Mouse (Mus musculus) hematopoietic stem cell, adult 5-6 weeks (primary cell): ENCODE results near the gene Nrxn1. TPM values are rescaled to one million over a fixed set of nuclear protein-coding genes. Genes with fewer than 3 reads are reported as not detected.
"Not testable (repeated sequence)": the region's sequence is repeated elsewhere in the genome, so short reads cannot be mapped to it uniquely, and the experiment has no call there.

Source experiments
- ATAC-seq, 2 experiments: fragments of 125-278 bp in 1 of 2; replicated peaks in 1 of 2; 2 replicates each; pipeline ENCODE4 v1.8.0; 2016 to 2017; ENCODE audit warnings: inconsistent platforms in 2 of 2, mild to moderate bottlenecking in 2 of 2, moderate number of reproducible peaks in 2 of 2, low read depth in 1 of 2, moderate TSS enrichment in 1 of 2; ENCODE audit not compliant: low FRiP score in 2 of 2, poor library complexity in 2 of 2, severe bottlenecking in 2 of 2, insufficient read depth in 1 of 2, low TSS enrichment in 1 of 2
- total RNA-seq: library from RNA; stranded (forward); fragments of 172-1452, 232-1000 nt; gene quantifications from 2 replicates; pipeline ENCODE4 v1.2.3, GENCODE M21; 2017

Gene Nrxn1
- total RNA-seq, 1 experiment from 2014 or later = 51.8 TPM

DNA sequence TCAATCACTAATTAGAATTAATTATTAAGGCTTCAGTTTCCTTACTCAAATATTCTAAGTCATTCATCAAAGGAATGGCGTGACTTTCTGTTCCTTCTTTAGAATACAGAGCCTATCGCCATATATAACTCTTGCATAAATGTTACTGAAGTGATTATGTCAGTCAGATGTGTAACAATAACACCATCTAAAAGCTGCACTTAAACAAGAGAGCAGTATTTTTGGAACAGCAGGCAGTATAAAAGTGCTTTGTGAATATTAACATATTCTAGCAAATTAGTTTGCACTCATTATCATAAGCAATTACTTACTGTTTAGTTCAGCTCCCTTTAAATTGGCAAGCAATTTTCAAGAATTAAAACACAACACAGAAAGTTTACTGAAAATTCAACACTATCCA, 716.3 kb downstream of the Nrxn1 start:
- no peak for ATAC-seq

DNA sequence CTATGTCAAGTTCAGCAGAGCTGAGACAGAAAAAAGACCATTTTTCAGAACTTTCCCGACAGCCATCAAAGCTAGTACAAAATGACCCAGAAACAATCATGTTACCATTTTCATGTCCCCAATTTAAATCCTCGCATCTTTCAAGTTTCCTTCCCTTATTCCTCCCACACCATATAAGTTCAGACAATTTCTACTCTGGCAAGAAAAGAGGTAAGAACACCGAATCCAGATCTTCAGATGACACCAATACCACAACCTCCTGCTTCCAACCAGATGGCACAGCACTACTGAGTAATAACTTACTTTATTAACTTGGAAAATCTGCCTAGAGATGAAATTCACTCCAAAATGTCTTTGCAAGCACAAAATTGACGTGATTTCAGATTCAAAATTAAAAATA, 730.7 kb downstream of the Nrxn1 start:
- no peak for ATAC-seq

DNA sequence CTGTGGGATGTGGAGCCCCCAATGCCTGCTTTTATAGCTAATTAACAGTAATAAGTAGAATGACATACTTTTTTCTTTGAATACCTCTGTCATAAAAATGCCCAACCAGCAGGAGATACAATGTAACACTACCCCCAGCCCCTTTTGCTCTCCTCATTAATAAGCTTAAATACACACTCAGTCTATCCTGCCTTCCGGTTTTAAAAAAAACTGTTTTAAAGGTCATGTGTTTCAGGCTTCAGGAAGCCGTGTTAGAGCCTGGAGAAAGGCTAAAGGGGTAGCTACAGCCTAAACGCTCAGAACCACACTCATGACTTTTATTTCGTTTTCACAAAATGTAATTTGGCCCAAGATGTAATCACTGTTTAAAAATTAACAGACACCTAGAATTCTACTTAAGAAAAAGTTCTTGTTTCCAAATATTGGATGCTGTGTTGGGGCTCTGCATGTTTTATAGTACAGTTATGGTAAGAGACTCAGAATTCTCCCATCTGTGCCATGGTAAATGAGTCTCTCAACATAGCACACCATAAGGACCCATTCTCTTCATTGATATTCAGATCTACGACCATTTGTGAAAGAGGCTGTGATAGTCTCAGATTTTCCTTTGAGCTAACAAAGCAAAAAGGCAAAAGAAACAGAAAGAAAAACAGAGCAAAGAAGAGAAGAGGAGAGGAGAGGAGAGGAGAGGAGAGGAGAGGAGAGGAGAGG, 743.3 kb downstream of the Nrxn1 start:
- no peak for ATAC-seq

DNA sequence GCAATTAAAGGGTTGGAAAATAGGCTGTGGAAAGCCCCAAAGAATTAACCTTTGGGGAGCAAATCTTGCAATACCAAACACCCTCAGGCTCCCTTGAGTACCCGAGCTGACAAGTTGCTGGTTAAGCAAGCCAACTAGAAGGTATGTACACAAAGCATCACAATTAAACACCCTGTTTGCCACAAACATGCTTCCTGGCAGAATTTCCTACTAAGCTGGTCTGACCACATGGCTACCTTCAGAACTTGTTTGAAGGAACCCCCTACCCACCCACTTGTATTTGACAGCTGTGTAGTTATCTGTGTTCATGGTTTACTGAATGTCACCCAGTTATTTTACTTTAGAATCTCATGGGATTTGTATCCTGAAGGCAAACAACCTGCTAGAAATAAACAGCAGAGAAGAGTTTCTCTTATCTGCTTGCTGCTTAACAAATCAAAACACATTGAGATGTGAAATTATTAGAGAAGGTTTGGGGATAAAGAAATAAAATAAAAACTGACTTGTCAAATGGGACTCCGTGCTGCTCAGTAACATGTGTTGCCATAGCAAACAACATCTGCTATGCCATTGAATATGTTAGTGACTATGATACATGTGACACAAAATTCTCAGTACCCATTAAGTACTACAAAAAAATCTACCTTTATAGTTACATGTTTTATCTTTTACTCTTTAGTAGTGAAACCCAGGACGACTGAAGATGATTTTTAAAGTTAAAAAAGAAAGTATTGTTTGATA, 746.0 kb downstream of the Nrxn1 start:
- no peak for ATAC-seq

DNA sequence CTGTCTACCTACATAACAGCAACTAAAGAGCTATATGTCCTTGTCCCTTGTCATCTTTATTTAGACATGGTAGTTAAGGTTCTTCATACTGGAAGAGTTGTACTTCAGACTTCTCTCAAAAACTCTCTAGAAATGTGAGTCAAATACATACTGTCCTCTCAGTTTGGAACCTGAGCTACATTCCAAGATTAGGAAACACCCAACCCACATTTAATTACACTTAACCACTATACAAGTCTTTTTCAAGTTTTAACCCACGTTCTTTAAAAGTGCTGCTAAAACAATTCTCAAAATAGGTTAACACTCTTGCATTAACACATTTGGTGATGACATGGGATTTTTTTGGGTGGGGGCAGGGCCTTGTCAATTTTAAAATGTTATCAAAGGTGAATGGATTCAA, 759.4 kb downstream of the Nrxn1 start:
- no peak for ATAC-seq

DNA sequence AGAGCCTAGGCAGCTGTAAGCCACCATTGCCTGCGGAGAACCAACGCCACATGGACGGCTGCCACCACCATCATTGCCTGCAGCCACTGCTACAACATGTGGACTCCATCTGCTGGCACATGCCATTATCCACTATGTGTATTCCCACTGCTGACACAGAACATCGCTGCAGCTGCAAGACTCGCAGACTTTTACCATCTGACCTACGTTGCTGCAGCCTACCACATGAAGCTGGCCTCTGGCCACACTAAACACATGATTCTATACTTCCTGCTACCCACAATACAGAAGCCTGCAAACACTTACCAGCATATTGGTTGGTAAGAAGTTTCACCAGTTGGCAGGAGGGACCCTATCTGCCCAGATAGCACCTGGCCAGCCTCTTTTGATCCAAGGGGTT, 769.2 kb downstream of the Nrxn1 start:
- no peak for ATAC-seq

DNA sequence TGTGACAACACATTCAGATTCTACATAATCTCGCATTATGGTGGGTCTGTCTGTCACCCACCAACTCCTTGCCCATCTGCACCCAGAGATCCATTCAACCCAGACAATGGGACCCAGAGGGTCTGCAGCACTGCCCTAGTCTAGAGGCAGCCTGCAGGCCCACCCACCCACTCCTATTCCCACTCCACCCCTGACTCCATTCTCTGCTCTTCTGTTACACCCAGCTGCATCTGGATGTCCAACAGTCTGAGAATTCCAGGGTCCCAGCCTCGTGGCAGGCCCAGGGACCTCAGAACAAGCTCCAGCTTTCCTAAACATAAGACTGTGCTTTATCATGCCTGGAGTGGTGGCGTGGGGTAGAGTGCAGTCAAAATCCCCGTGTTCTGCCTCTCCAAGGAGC, 820.6 kb downstream of the Nrxn1 start:
- ATAC-seq = no peak

DNA sequence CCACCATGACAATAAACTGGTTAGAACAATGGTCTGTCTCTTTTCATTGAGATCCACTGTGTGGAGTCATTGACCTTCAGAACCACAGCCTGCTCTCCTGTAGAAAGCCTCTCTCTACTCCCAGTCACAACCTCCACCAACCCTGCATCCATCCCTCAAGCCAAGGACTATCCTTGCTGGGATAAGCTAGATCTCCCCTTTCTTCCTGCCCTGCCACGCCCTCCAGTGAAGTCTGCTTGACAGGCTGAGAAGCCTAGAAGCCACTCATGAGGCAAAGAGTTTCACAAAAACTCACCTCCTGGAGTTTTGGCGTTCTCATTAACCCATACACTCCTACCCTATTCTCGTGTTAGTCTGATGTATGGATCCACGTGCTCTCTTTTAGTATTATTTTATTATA, 821.7 kb downstream of the Nrxn1 start:
- no peak for ATAC-seq

DNA sequence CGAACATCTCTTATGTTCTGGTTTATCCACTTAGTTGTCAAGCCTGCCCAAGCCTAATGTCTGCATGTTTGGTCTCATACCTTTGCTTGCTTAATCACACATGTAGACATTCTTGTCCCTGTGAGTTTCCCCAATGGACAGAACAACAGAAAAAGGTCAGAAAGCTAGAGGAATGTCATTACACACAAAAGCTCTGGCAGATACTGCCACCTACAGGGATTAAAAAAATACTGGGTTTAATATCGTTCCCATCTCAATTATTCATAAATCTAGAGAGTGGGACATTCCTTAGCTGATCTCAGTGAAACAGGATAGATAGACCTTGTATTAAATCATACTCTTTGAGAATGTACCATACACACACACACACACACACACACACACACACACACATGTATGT, 823.7 kb downstream of the Nrxn1 start:
- ATAC-seq = no peak

DNA sequence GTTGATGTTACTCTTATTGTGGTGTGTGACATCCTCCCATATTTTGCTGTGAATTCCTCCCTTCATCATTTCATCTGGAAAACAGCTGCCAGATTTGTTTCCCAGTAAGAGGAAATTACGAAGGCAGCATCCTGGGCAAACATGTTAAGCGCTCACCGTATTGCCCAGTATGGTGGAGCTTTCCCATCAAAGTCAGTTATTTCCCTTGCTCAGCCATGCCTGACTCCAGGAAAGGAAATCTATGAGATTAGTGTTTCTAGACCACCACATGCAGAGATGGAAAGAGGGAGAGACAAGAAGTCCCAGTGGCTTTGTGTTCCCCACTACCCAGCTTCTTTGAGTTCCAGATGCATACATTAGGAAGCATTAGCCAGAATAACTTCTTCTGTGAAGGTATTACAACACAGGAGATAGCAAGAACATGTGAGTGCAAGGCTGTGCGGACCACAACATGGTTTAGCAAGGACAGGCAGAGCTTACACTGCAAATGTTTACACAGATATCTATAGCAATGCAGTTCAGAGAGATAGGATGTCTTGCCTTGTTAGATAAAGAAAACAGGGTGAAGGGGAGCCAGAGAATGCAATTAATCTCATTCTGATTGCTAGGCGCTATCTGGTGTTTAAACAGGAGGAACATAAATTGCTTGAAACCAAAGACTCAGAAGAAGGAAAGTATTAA, 839.3 kb downstream of the Nrxn1 start:
- no peak for ATAC-seq

DNA sequence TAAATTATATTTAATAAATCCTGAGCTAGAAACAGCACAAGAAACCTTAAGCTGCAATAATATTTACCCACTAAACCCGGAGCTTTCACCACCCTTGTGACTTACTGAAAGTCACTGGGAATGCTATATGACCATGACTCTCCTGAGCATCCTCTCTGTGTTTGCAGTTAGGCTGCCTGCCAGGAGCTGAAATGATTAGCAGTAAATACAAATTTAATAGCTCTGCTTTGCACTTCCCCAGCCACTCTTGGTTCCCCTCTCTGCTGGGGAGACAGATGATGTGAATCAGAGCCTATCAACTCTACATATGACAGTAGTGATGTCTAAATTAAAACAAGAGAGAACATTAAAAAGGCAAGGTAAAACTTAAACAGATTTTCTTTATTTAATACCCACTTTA, 840.7 kb downstream of the Nrxn1 start:
- ATAC-seq = no peak

DNA sequence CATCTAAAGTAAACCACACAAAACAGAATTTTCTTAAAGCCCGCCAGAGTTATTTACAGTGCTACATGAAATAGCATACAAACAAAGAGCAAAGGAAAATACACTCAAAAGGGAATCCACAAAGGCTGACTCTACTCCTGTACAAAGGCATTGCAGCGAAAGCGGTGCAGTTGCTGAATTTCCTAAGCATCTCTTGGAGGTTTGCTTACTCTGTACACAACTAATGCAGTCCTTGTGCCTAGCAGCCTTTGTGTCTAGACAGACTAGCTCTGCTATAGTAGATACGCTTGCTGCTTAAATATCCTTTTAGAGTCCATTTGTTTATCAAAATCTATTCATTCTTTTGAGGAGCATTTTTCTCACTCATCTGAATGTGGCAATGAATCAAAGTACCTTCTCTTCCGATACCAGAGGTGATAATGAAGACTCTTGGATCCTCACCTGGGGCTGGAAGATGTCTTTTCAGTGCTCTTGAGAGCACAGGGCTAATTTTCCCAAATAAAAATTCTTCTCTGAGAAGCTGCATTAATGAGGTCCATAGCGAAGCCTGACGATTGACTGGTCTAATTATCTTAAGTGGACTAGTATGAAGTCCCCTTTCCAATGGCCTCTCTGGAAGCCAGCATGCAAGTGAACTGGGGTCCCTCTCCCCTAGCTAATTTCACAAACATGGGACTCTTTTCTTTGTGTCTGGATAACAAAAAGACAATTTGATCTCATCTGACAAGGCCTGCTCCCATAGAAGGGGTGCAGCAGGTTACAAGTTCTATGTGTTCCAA, 845.6 kb downstream of the Nrxn1 start:
- no peak for ATAC-seq

DNA sequence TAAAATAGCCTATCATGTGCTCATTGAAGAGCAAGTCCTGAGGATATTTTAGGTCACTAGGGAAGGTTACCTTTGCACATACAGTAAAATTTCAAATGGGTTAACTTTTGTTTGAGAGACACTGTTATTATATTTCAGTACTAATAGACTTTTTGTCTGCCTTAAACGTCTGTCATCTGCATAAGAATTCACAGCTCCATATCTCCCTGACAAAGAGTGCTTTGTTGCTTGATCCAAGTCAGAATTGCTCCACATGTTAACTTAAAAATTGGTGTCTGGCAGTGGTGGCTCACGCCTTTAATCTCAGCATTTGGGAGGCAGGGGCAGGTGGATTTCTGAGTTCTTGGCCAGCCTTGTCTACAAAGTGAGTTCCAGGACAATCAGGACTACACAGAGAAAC, 848.5 kb downstream of the Nrxn1 start:
- ATAC-seq = no peak

DNA sequence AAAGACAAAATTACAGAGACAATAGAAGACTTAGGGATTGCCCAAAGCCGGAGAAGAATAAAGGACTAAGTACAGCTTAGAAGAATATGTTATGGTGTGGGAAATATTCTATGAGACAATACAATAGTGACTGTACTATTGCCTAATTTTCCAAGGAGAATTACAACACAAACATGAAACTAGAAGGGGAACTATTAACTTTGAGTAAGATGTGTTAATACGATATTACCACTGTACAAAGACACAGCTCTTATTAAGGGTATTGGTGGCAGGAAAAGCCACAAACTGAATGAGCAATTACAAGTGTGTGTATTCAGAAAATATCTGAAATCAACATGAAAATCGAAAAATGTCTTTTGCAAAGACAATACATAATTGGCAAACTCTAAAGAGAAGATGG, 853.9 kb downstream of the Nrxn1 start:
- ATAC-seq = peak in 1 of 2 experiments; percentile 32; a peak in 1 of 4 replicates

DNA sequence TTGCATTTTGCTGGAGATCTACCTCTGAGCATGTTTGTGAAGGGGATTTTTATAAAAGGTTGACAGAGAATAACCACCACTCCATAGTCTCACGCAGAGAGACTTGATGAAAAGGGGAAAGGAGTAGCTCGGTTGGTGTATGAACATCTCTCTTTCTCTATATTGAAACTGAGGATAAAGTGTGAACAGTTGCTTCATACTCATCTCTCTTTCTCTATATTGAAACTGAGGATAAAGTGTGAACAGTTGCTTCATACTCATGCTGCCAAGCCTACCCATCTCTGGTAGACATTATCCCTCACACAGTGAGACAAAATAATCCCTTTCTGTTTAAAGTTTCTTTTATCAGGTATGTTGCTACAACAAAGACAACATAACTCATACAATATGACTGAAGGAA, 854.4 kb downstream of the Nrxn1 start:
- ATAC-seq = no peak

DNA sequence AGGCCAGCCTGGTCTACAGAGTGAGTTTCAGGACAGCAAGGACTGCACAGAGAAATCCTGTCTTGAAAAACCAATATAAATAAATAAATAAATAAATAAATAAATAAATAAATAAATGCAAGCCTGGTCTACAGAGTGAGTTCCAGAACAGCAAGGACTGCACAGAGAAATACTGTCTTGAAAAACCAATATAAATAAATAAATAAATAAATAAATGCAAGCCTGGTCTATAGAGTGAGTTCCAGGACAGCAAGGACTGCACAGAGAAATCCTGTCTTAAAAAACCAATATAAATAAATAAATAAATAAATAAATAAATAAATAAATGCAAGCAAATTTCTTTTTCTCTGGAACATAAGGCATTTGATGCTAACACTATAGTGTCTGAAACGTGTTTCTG, 857.2 kb downstream of the Nrxn1 start:
- not testable (repeated sequence) for ATAC-seq

DNA sequence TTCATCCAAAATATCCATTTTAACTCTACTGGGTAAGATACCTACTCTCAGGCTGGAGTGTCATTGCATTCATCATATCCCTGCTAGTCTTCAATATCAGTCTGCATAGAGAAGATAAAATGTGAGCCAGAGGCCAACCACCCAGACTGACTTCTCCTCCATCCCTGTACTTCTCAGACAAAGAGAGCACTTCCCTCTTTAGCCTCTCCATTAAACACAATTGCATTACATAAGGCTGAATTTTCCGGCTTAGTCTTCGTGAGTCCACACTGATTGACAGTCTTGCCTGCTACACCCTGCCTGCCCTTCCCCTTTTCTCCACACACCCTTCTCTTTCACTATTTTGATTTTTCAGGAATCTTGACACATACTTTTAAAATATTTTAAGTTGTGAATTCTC, 858.1 kb downstream of the Nrxn1 start:
- ATAC-seq = no peak; a peak in 1 of 4 replicates

DNA sequence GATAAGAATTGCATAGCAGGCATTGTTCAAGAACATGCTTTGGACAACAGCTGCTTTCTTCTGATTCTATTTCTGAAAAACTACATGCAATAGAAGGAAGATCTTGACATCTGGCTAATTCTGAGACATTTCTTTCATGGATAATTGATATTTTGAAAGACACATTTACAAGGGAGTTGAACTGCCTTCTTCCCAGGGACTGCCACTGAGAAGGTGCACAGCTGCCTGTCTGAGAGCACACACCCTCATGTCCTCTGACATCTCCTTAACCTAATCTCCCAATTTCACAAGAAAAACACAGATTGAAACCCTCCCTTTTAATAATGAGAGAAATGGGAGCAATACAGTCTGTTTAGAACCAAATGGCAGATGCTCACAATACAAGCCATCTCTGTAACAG, 884.3 kb downstream of the Nrxn1 start:
- ATAC-seq = no peak
